Mouse (Mus musculus) embryonic facial prominence, embryonic 11.5 days (tissue): Measurements from ENCODE around the gene 2610001J05Rik. TPM values are rescaled to one million over a fixed set of nuclear protein-coding genes. Genes with fewer than 3 reads are reported as not detected.
"Not testable (repeated sequence)": the region's sequence is repeated elsewhere in the genome, so short reads cannot be mapped to it uniquely, and the experiment has no call there.

Source experiments
- ATAC-seq: fragments of 200-750 bp; cut with Nextera tagmentation; replicated peaks from 2 replicates; pipeline ENCODE4 v1.8.0; 2017; ENCODE audit warnings: low read depth; ENCODE audit not compliant: insufficient number of reproducible peaks, low FRiP score, low TSS enrichment
- DNase-seq: peaks from one replicate; pipeline ENCODE4 v3.0.0-alpha.2; 2015; ENCODE audit warnings: low spot score
- H3K27ac ChIP-seq: fragments of 300-500 bp; sonication (generic); replicated peaks from 2 replicates; pipeline ENCODE4 v1.5.1; 2014; ENCODE audit warnings: mild to moderate bottlenecking, low read depth, low read length, control low read depth
- H3K27me3 ChIP-seq: fragments of 300-500 bp; sonication (generic); 2 replicates; pipeline ENCODE4 v1.6.1; 2014; ENCODE audit warnings: mild to moderate bottlenecking, low read length, moderate library complexity, mixed read lengths; ENCODE audit not compliant: control insufficient read depth, insufficient read depth
- H3K36me3 ChIP-seq: fragments of 300-500 bp; sonication (generic); replicated peaks from 2 replicates; pipeline ENCODE4 v1.6.1; 2014; ENCODE audit warnings: low read depth, mild to moderate bottlenecking, low read length, moderate library complexity, mixed read lengths; ENCODE audit not compliant: control insufficient read depth, insufficient read depth
- H3K4me1 ChIP-seq: fragments of 300-500 bp; sonication (generic); 2 replicates; pipeline ENCODE4 v1.6.1; 2014; ENCODE audit warnings: low read length, mixed read lengths; ENCODE audit not compliant: control insufficient read depth, insufficient read depth
- H3K4me2 ChIP-seq: fragments of 300-500 bp; sonication (generic); 2 replicates; pipeline ENCODE4 v1.6.1; 2014; ENCODE audit warnings: low read depth, mild to moderate bottlenecking, control low read depth, low read length, moderate library complexity
- H3K4me3 ChIP-seq: fragments of 300-500 bp; sonication (generic); 2 replicates; pipeline ENCODE4 v1.5.1; 2014; ENCODE audit warnings: low read depth, low read length, control low read depth
- H3K9ac ChIP-seq: fragments of 300-500 bp; sonication (generic); replicated peaks from 2 replicates; pipeline ENCODE4 v1.6.1; 2014; ENCODE audit warnings: mild to moderate bottlenecking, control low read depth, low read length
- H3K9me3 ChIP-seq: fragments of 300-500 bp; sonication (generic); replicated peaks from 2 replicates; pipeline ENCODE4 v1.6.1; 2016; ENCODE audit warnings: mild to moderate bottlenecking, low read length, inconsistent platforms, mixed read lengths; ENCODE audit not compliant: control insufficient read depth
- WGBS: fragments of 180-500 bp; shearing (Covaris S2); extraction: QIAGEN DNeasy Blood & Tissue Kit; methylation state at CpG from one replicate; pipeline ENCODE4 v1.1.7; 2014; 5-methylcytosine and 5-hydroxymethylcytosine counted together
- polyA plus RNA-seq: library from polyadenylated mRNA; unstranded; fragments of >200 nt; fragmentation: Nextera tagmentation; extraction: Ambion mirVana; gene quantifications from 2 replicates; pipeline ENCODE4 v1.2.1, GENCODE M21; 2014

2610001J05Rik gene
- polyA plus RNA-seq, 1 experiment from 2014 or later: 82.2 TPM

DNA sequence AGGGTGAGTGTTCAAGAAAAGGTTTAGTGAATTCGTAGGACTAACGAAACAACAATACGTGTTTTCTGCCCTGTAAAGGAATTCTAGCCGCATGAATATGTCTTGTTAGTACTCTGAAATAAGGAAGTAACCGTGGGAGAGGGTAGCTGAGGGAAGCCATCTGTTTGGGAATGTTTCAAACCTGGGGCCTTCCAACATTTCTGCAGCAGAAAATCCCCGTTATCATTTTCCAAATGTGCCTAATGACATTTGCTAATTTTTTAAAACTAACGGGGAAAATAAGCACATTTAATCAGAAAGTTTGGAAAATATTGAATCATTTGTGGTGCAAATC is 274 bp upstream of the 2610001J05Rik start:
- Histone ChIP-seq H3K4me1 (no peaks in the 10 kb centered on the region), H3K9me3 (no peaks in the 10 kb centered on the region), H3K4me3 (peak overlapping the region; percentile 55), H3K4me2 (peak overlapping the region; percentile 43), H3K36me3 (no peaks in the 10 kb centered on the region), H3K27me3 (no peaks in the 10 kb centered on the region), H3K9ac (peak overlapping the region; percentile 75), H3K27ac (no peak overlapping the region)
- WGBS: 3% methylated on average over 7 of the region's 7 CpGs
- DNase-seq (no peak), ATAC-seq (peak; percentile 45; the same call in 1 of the 2 replicates)

DNA sequence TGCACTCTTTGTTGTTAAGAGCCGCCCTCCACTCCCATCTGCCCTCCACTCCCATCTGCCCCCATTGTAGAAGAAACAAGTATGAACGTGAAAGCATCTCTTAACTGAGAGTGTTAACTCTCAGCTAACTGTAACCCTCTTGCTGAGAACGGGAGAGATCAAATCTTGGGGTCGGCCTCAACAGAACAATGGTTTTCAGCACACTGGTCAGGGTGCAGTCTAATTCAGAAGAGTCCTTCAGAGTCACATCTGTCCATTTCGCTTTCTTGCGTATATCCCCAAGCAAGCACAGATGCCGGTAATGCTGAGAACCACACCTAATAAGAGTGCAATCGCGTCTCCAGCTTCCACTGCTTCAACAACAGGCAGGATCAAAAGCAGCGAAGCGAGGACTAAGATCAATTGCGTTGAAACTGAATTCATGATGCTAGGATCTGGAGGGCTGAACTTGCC is 1.0 kb downstream of the 2610001J05Rik start:
- Histone ChIP-seq H3K27ac (no peak overlapping the region), H3K36me3 (no peaks in the 10 kb centered on the region), H3K27me3 (no peaks in the 10 kb centered on the region), H3K9me3 (no peaks in the 10 kb centered on the region), H3K4me2 (peak overlapping the region; percentile 46), H3K9ac (peak overlapping the region; percentile 0; the same call in 1 of the 2 replicates), H3K4me3 (peak overlapping the region; percentile 19), H3K4me1 (no peaks in the 10 kb centered on the region)
- ATAC-seq (no peak), DNase-seq (peak; percentile 35)
- WGBS: 53% methylated on average over 12 of the region's 12 CpGs

DNA sequence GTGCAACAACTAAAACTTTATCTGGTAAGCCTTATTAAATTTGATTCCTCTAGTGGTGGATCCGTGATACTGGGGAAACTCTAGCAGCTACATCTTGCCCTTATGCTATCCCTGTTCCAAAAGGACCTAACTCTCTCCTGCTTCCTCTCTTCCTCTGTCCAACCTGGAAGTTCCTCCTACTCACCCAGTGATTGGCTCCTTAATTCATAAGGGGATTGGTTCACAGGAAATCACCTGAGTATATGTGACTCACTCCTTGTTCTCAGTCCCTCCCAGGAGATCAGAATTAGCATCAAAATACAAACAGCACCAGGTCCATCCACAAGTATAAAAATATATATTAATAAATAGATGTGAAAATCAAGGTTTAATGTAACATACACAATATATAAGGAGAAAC is 10.7 kb downstream of the 2610001J05Rik start:
- Histone ChIP-seq H3K27me3 (no peaks in the 10 kb centered on the region), H3K36me3 (no peaks in the 10 kb centered on the region), H3K9me3 (no peaks in the 10 kb centered on the region), H3K4me2 (no peak overlapping the region), H3K4me1 (no peaks in the 10 kb centered on the region), H3K4me3 (no peak overlapping the region), H3K27ac (no peak overlapping the region), H3K9ac (no peak overlapping the region)
- DNase-seq: no peak
- ATAC-seq: no peak
- WGBS: 82% methylated on average over 1 of the region's 1 CpGs

DNA sequence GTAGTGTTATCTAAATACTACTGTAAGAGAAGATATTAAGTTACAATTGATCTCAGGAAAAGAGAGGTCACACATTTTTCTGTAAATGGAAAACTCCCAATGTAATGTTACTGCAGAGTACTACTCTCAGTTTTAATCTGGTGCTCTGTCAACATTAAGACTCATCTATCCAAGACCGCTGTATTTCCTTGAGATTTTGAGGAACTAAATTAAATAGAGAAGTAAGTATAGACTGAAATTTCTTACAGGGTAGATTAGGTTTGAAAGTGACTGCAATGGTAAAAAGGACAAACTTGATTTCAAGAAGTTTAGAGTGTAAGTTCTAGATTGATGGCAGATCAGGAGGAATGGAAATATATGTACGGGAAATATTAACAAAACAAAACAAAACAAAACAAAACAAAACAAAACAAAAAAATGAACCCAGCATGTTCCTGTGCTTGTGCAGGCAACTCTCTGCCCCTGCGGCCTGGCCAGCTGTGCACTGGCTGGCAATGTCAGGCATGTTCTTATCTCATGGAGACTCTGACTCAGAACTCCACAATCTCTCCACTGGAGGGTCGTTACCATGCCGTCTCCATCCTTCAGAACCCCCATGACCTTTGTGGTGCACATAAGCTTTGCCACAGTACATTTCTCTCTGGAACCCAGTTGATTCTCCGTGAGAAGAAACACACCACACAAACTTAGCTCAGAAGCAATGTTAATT is 11.3 kb downstream of the 2610001J05Rik start:
- DNase-seq (no peak), ATAC-seq (no peak)
- 81% methylated on average over 6 of the region's 6 CpGs for WGBS
- Histone ChIP-seq H3K4me2 (no peak overlapping the region), H3K9ac (no peak overlapping the region), H3K9me3 (no peaks in the 10 kb centered on the region), H3K36me3 (no peaks in the 10 kb centered on the region), H3K27ac (no peak overlapping the region), H3K4me3 (no peak overlapping the region), H3K27me3 (no peaks in the 10 kb centered on the region), H3K4me1 (no peaks in the 10 kb centered on the region)

DNA sequence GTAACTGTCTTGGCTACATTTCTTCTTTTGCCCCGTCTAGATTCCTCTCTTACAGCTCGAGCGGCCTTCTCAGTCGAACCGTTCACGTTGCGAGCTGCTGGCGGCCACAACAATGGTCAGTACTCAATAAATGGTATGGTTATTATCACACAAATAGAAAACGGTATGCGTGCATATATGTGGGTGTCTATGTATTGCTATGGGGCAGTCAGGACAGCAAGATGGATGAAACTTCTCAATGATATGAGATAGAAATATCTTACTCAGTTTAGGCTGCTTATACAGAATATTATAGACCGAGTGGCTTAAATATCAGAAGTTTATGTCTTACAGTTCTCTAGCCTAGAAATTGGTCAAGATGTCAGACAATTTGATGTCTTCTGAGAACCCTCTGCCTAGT is 17.1 kb downstream of the 2610001J05Rik start:
- H3K27ac ChIP-seq: no peak overlapping the region
- no peak for ATAC-seq
- H3K4me2 ChIP-seq: no peak overlapping the region
- 22% methylated on average over 11 of the region's 11 CpGs for WGBS
- H3K27me3 ChIP-seq: no peaks in the 10 kb centered on the region
- H3K4me1 ChIP-seq: no peaks in the 10 kb centered on the region
- no peaks in the 10 kb centered on the region for H3K36me3 ChIP-seq
- no peak for DNase-seq
- H3K9ac ChIP-seq: no peak overlapping the region
- H3K4me3 ChIP-seq: no peak overlapping the region
- H3K9me3 ChIP-seq: no peaks in the 10 kb centered on the region

DNA sequence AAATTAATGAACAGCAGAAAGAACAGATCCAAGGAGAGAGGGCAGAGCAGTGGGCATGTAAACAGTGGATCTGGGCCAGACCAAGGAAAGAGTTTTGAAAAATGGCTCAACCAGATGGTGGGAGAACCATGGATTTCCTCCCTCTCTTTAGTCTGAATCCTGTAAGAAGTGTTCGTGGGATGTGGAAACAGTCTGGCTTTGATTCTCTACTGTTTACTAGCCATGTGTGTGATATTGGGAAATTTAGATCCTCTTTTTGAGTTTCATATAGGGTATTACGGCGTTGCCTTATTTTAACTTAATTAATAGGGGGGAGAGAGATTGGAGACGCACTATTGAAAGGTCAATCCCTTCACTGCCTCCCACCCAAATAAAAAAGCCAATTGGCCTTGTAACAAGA is 18.1 kb downstream of the 2610001J05Rik start:
- Histone ChIP-seq H3K36me3 (no peaks in the 10 kb centered on the region), H3K4me2 (no peak overlapping the region), H3K27me3 (no peaks in the 10 kb centered on the region), H3K4me1 (no peaks in the 10 kb centered on the region), H3K9ac (no peak overlapping the region), H3K27ac (no peak overlapping the region), H3K4me3 (no peak overlapping the region), H3K9me3 (no peaks in the 10 kb centered on the region)
- ATAC-seq (no peak), DNase-seq (no peak)
- 69% methylated on average over 4 of the region's 4 CpGs for WGBS

DNA sequence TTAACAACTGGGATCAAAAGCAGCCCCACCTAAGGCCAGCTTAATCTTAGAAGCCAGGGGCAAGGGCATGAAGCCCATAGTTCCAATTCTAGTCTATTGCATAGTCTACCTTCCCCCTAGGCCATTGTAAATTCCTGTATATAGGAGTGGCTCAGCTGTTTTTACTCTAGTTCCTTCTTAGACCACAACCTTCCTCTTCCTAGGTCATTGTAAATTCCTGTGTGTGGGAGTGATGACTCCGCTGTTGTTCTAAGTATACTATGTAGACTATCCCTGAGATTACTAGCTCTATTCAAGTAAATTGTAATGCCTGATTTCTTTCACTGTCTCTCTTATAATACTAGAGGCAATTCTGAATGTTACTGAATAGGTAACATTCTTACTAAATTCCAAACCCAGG is 25.3 kb downstream of the 2610001J05Rik start:
- not testable (repeated sequence) for H3K9ac ChIP-seq, DNase-seq, ATAC-seq, H3K36me3 ChIP-seq, H3K4me3 ChIP-seq, H3K27ac ChIP-seq, H3K4me1 ChIP-seq, H3K9me3 ChIP-seq, H3K4me2 ChIP-seq, H3K27me3 ChIP-seq
- whole genome bisulfite sequencing: 90% methylated on average over 1 of the region's 1 CpGs

DNA sequence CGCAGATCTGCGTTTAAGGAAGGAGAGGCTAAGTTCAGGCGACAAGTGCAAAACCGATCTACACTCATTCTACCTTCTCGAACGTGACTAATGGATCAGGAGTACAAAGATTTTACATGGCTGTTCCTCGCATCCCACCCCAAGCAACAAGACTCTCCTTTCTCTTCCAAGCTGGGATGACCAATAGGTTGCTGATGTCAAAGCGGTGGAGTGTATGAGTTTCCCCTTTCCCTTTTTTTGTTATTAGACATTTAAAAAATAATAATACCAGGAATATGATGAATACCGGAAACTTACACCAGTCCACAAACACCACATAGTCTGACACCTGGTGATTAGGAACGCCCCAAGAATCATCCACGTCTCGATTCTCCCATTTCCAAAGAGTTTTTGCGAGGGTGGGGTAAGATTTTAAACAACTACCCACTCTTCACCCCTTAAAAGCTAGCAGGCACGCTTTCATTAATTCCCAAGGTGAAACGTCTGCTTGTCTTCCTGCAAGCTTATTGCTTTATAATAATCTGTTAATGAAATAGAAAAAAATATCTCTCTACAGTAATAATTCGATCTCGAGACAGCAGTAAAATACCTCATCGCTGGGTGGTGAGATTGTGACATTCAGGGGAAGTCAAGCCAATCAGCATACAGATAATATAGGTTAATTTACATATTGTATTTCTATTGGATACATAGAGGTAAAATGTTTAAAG is 31.8 kb downstream of the 2610001J05Rik start, which contains the start of gene Gpr85:
Gene Gpr85 (minus strand): TSS at position 598 of the 710 bp plus-strand sequence.
- peak within 1 kb of the TSS; percentile 44 for H3K4me3 ChIP-seq
- peak within 1 kb of the TSS; percentile 76 for H3K4me2 ChIP-seq
- ATAC-seq (no peak), DNase-seq (peak; percentile 18)
- H3K27ac ChIP-seq: peak within 1 kb of the TSS; percentile 4; the same call in 1 of the 2 replicates
- no peaks in the 10 kb centered on the region for H3K9me3 ChIP-seq
- H3K27me3 ChIP-seq: no peaks in the 10 kb centered on the region
- WGBS: 44% methylated on average over 18 of the region's 18 CpGs
- no peaks in the 10 kb centered on the region for H3K4me1 ChIP-seq
- H3K9ac ChIP-seq: peak within 1 kb of the TSS; percentile 73
- H3K36me3 ChIP-seq: no peaks in the 10 kb centered on the region
